ENCODE assay signal across 8 mouse cellular contexts in genomic region chr1:55225398-55225797, GRCm38 (mm10). TPM values are rescaled to one million over a fixed set of nuclear protein-coding genes. Genes with fewer than 3 reads are reported as not detected.
DNase-seq lines count a peak whose midpoint lies in the region; ATAC-seq and TF ChIP-seq lines count a peak whose summit lies in the region.

No protein-coding gene starts in this region.

- H3K36me3 ChIP-seq in liver, embryonic 11.5 days (ENCODE audit: control insufficient read depth, insufficient read depth, low read length) = no peaks in the 10 kb centered on the region
- H3K36me3 ChIP-seq in forebrain, embryonic 13.5 days (ENCODE audit: poor library complexity, severe bottlenecking) = no peaks in the 10 kb centered on the region
- H3K36me3 ChIP-seq in limb, embryonic 11.5 days (ENCODE audit: control insufficient read depth, insufficient read depth, low read length) = no peaks in the 10 kb centered on the region
- no peaks in the 10 kb centered on the region for H3K36me3 ChIP-seq in small intestine, adult 2 months (ENCODE audit: control insufficient read depth, insufficient read depth, low read length)

- ATAC-seq in liver, embryonic 11.5 days (replicated peaks; ENCODE audit: low FRiP score) = no peak
- peak; percentile 43; the same call in 1 of the 2 replicates for ATAC-seq in forebrain, embryonic 13.5 days
- ATAC-seq in limb, embryonic 11.5 days (ENCODE audit: insufficient number of reproducible peaks, low FRiP score, low TSS enrichment, low read depth) = no peak

- H3K9me3 ChIP-seq in liver, embryonic 11.5 days (ENCODE audit: control insufficient read depth, low read length) = no peaks in the 10 kb centered on the region
- H3K9me3 ChIP-seq in forebrain, embryonic 13.5 days (replicated peaks) = no peaks in the 10 kb centered on the region
- H3K9me3 ChIP-seq in limb, embryonic 11.5 days (ENCODE audit: control insufficient read depth, low read length) = no peaks in the 10 kb centered on the region

- no peak overlapping the region for H3K27ac ChIP-seq in liver, embryonic 11.5 days (ENCODE audit: low read depth, low read length)
- H3K27ac ChIP-seq in forebrain, embryonic 13.5 days = peak overlapping the region; percentile 35
- H3K27ac ChIP-seq in limb, embryonic 11.5 days (replicated peaks; ENCODE audit: low read depth, low read length) = peak overlapping the region; percentile 80
- H3K27ac ChIP-seq in small intestine, adult 2 months (ENCODE audit: insufficient read depth, low read depth, low read length) = no peak overlapping the region

- peak overlapping the region; percentile 45 for H3K4me2 ChIP-seq in liver, embryonic 11.5 days
- peak overlapping the region; percentile 68 for H3K4me2 ChIP-seq in forebrain, embryonic 13.5 days
- peak overlapping the region; percentile 53 for H3K4me2 ChIP-seq in limb, embryonic 11.5 days (ENCODE audit: low read depth, severe bottlenecking)

- H3K4me1 ChIP-seq in liver, embryonic 11.5 days (replicated peaks; ENCODE audit: control insufficient read depth, insufficient read depth, low read length) = no peaks in the 10 kb centered on the region
- H3K4me1 ChIP-seq in forebrain, embryonic 13.5 days = peaks cover 44% of the 10 kb centered on the region
- 0 out of 2 replicates have a peak, but pooled peaks cover 5% of the 10 kb centered on the region for H3K4me1 ChIP-seq in limb, embryonic 11.5 days (ENCODE audit: control insufficient read depth, insufficient read depth, low read length)
- H3K4me1 ChIP-seq in small intestine, adult 2 months (ENCODE audit: control insufficient read depth, insufficient read depth, insufficient read length, low read length) = no peaks in the 10 kb centered on the region

- H3K9ac ChIP-seq in liver, embryonic 11.5 days (ENCODE audit: low read depth, low read length) = no peak overlapping the region
- peak overlapping the region; percentile 54 for H3K9ac ChIP-seq in forebrain, embryonic 13.5 days
- H3K9ac ChIP-seq in limb, embryonic 11.5 days (ENCODE audit: low read length) = peak overlapping the region; percentile 58

- no peak overlapping the region for H3K4me3 ChIP-seq in liver, embryonic 11.5 days (ENCODE audit: low read depth, low read length)
- H3K4me3 ChIP-seq in forebrain, embryonic 13.5 days = peak overlapping the region; percentile 48
- peak overlapping the region; percentile 54 for H3K4me3 ChIP-seq in limb, embryonic 11.5 days (ENCODE audit: low read depth, low read length)
- H3K4me3 ChIP-seq in small intestine, adult 2 months (ENCODE audit: low read depth, low read length) = peak overlapping the region; percentile 47

- no peak for TF ChIP-seq CTCF in small intestine, adult 2 months (IDR thresholded peaks at IDR 0.05; ENCODE audit: extremely low read depth, insufficient read length, insufficient replicate concordance, low read depth, low read length)

- H3K27me3 ChIP-seq in liver, embryonic 11.5 days (replicated peaks; ENCODE audit: control insufficient read depth, insufficient read depth, low read length) = peaks cover 12% of the 10 kb centered on the region
- H3K27me3 ChIP-seq in forebrain, embryonic 13.5 days = no peaks in the 10 kb centered on the region
- H3K27me3 ChIP-seq in limb, embryonic 11.5 days (ENCODE audit: control insufficient read depth, insufficient read depth, low read length) = no peaks in the 10 kb centered on the region
- peaks cover 2% of the 10 kb centered on the region; the same call in 1 of the 2 replicates for H3K27me3 ChIP-seq in small intestine, adult 2 months (ENCODE audit: control insufficient read depth, insufficient read depth, low read length)

- no peak for TF ChIP-seq POLR2A in small intestine, adult 2 months (IDR thresholded peaks at IDR 0.05; ENCODE audit: low read depth, low read length)

- WGBS in liver, embryonic 11.5 days = 75% methylated on average over 3 of the region's 3 CpGs
- 15% methylated on average over 3 of the region's 3 CpGs for WGBS in forebrain, embryonic 13.5 days
- 25% methylated on average over 3 of the region's 3 CpGs for WGBS in limb, embryonic 11.5 days
- 68% methylated on average over 3 of the region's 3 CpGs for whole genome bisulfite sequencing in small intestine, adult 2 months

- no peak for DNase-seq in liver, embryonic 11.5 days (ENCODE audit: low spot score)
- DNase-seq in liver = no peak
- DNase-seq in limb, embryonic 11.5 days (ENCODE audit: low spot score) = peak; percentile 48
- DNase-seq in cerebellum, postnatal 14 days = no peak
- no peak for DNase-seq in gastrocnemius, postnatal 10 days
- DNase-seq in kidney, postnatal 36 days = no peak

RNA-seq across cellular contexts. Expression of gene Rftn2, which starts 1.2 kb away (rescaled TPM):
- 2.3 and 2.8 TPM in 2 replicates for polyA plus RNA-seq in liver, embryonic 11.5 days (2014; fragmentation: Nextera tagmentation; extraction: Ambion mirVana)
- polyA plus RNA-seq in forebrain, embryonic 13.5 days (2015; fragmentation: Nextera tagmentation; extraction: Ambion mirVana) = 10.7 and 11.1 TPM in 2 replicates
- polyA plus RNA-seq in limb, embryonic 11.5 days (2014; fragmentation: Nextera tagmentation; extraction: Ambion mirVana) = 26.7 and 30.0 TPM in 2 replicates
- 0.53 and 0.85 TPM in 2 replicates for polyA plus RNA-seq in small intestine, adult 2 months (2012; rRNA removed)
- 10 to 100 TPM; 12.6 to 17.3 TPM for total RNA-seq in gastrocnemius, postnatal 10 days (2021)

RNA-seq across cellular contexts. Expression of gene Mars2, which starts 11.6 kb away (rescaled TPM):
- polyA plus RNA-seq in liver, embryonic 11.5 days (2014; fragmentation: Nextera tagmentation; extraction: Ambion mirVana) = 5.6 and 5.8 TPM in 2 replicates
- polyA plus RNA-seq in forebrain, embryonic 13.5 days (2015; fragmentation: Nextera tagmentation; extraction: Ambion mirVana) = 3.4 and 3.8 TPM in 2 replicates
- polyA plus RNA-seq in limb, embryonic 11.5 days (2014; fragmentation: Nextera tagmentation; extraction: Ambion mirVana) = 2.4 and 2.8 TPM in 2 replicates
- polyA plus RNA-seq in small intestine, adult 2 months (2012; rRNA removed) = 1.4 and 1.7 TPM in 2 replicates
- total RNA-seq in gastrocnemius, postnatal 10 days (2021) = 1 to 10 TPM; 3.8 to 4.0 TPM

Comparison
In these comparisons a context has a peak if more than half of its experiments do, and no peak if none do; other contexts are left out.
1. H3K27ac ChIP-seq: peak in forebrain, embryonic 13.5 days (single experiment) and limb, embryonic 11.5 days (single experiment); none in liver, embryonic 11.5 days (single experiment) and small intestine, adult 2 months (single experiment).
2. Peak in every context shown above with its lines, with median percentiles within 50 percentile points of each other: H3K4me2 ChIP-seq.